Mouse (Mus musculus): Measurements from ENCODE around the gene Plxna4. TPM values are rescaled to one million over a fixed set of nuclear protein-coding genes. Genes with fewer than 3 reads are reported as not detected.

Gene Plxna4
- polyA plus RNA-seq, 1 experiment from 2014 or later = 3.5 TPM

- Histone ChIP-seq H3K9ac (ENCODE audit: low read length) (no peak overlapping the region), H3K4me3 (ENCODE audit: low read depth, low read length) (no peak overlapping the region), H3K9me3 (ENCODE audit: control insufficient read depth, low read length) (no peaks in the 10 kb centered on the region), H3K36me3 (ENCODE audit: control insufficient read depth, insufficient read depth, low read length) (no peaks in the 10 kb centered on the region), H3K4me1 (replicated peaks; ENCODE audit: control insufficient read depth, insufficient read depth, low read length) (no peaks in the 10 kb centered on the region; the same call in 1 of the 2 replicates), H3K4me2 (ENCODE audit: low read depth, low read length, severe bottlenecking) (no peak overlapping the region), H3K27me3 (ENCODE audit: control insufficient read depth, insufficient read depth, low read length) (no peaks in the 10 kb centered on the region), H3K27ac (ENCODE audit: low read depth, low read length) (no peak overlapping the region)
- no peak for ATAC-seq (replicated peaks; ENCODE audit: low FRiP score)
- 75% methylated on average over 10 of the region's 10 CpGs for WGBS
- no peak for DNase-seq (ENCODE audit: low spot score)
Observed at GRCm38 (mm10) chr6:32381516-32381915, 206.5 kb downstream of the Plxna4 start.

DNA sequence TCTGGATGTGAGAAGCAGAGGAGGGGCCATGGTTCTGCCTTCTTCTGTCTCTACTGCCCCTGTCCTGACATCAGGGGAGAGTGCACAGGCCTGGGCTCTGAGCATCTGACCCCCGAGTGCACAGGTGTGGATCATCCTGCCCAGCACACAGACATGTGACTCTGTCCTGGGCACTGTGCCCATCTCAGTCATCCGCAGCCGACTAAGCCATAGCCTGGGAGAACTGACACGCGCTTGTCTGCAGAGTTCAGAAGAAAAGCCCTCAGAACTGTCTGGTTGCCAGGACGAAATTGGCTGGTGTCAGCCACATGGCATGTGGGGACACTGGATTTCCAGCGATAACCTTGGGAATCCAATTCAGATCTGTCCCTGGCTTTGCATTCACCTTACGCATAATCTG, 210.8 kb downstream of the Plxna4 start:
- Histone ChIP-seq H3K4me2 (ENCODE audit: low read depth, low read length, severe bottlenecking) (no peak overlapping the region), H3K9ac (ENCODE audit: low read length) (no peak overlapping the region), H3K27me3 (ENCODE audit: control insufficient read depth, insufficient read depth, low read length) (no peaks in the 10 kb centered on the region), H3K36me3 (ENCODE audit: control insufficient read depth, insufficient read depth, low read length) (no peaks in the 10 kb centered on the region), H3K4me1 (replicated peaks; ENCODE audit: control insufficient read depth, insufficient read depth, low read length) (no peaks in the 10 kb centered on the region; the same call in 1 of the 2 replicates), H3K27ac (ENCODE audit: low read depth, low read length) (no peak overlapping the region), H3K9me3 (ENCODE audit: control insufficient read depth, low read length) (no peaks in the 10 kb centered on the region), H3K4me3 (ENCODE audit: low read depth, low read length) (no peak overlapping the region)
- ATAC-seq (replicated peaks; ENCODE audit: low FRiP score) (no peak), DNase-seq (ENCODE audit: low spot score) (no peak)
- 78% methylated on average over 8 of the region's 8 CpGs for WGBS

DNA sequence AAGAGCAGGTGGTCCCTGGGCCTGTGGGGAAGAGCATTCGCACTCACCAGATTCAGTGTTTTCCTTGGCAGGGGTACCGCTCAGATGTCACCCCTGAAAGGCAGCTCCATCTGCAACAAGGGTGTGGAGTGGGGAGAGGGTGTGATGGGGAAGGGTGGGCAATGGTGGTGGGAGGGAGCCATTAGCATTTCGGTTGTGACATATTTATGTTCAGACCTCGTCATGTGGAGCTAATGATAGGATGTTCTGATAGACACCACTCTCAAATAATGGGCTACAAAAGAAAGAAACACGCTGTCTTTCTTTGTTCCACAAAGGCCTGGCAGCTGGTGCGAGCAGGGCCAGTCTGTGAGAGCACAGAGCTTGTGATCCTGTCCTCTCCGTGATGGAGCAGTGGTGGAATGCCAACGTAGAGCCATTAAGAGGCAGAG, 214.0 kb downstream of the Plxna4 start:
- ATAC-seq (replicated peaks; ENCODE audit: low FRiP score) (no peak), DNase-seq (ENCODE audit: low spot score) (no peak)

DNA sequence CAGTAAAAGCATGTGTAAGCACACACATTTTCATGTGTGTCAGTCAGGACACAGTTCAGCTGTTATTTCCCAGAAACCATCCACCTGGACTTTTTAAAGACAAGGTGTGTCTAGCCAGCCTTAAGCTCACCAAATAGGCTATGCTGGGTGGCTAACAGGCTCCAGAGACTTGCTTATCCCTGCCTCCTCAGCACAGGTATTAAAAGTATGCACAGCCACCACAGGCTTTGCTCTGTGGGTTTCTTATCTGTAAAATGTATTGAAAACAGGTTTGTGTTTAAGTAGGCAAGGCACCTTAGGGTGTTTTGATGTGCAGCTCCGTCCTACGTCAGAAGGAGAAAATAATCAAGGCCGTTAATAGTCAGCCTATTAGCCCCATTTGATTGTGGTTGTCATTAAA, 218.9 kb downstream of the Plxna4 start:
- no peak for ATAC-seq (replicated peaks; ENCODE audit: low FRiP score)
- Histone ChIP-seq H3K4me2 (ENCODE audit: low read depth, low read length, severe bottlenecking) (no peak overlapping the region), H3K36me3 (ENCODE audit: control insufficient read depth, insufficient read depth, low read length) (no peaks in the 10 kb centered on the region), H3K27me3 (ENCODE audit: control insufficient read depth, insufficient read depth, low read length) (no peaks in the 10 kb centered on the region), H3K27ac (ENCODE audit: low read depth, low read length) (no peak overlapping the region), H3K9ac (ENCODE audit: low read length) (no peak overlapping the region), H3K9me3 (ENCODE audit: control insufficient read depth, low read length) (no peaks in the 10 kb centered on the region), H3K4me3 (ENCODE audit: low read depth, low read length) (no peak overlapping the region), H3K4me1 (replicated peaks; ENCODE audit: control insufficient read depth, insufficient read depth, low read length) (no peaks in the 10 kb centered on the region)
- 80% methylated on average over 3 of the region's 3 CpGs for WGBS
- DNase-seq (ENCODE audit: low spot score) = no peak

More for the DNA sequence above, 214.0 kb downstream of the Plxna4 start:
- H3K27me3 ChIP-seq (ENCODE audit: control insufficient read depth, insufficient read depth, low read length) = no peaks in the 10 kb centered on the region
- no peak overlapping the region for H3K4me2 ChIP-seq (ENCODE audit: low read depth, low read length, severe bottlenecking)
- 74% methylated on average over 8 of the region's 8 CpGs for WGBS
- no peaks in the 10 kb centered on the region for H3K36me3 ChIP-seq (ENCODE audit: control insufficient read depth, insufficient read depth, low read length)
- H3K4me3 ChIP-seq (ENCODE audit: low read depth, low read length) = no peak overlapping the region
- no peak overlapping the region for H3K27ac ChIP-seq (ENCODE audit: low read depth, low read length)
- H3K9me3 ChIP-seq (ENCODE audit: control insufficient read depth, low read length) = no peaks in the 10 kb centered on the region
- H3K9ac ChIP-seq (ENCODE audit: low read length) = no peak overlapping the region
- no peaks in the 10 kb centered on the region; the same call in 1 of the 2 replicates for H3K4me1 ChIP-seq (replicated peaks; ENCODE audit: control insufficient read depth, insufficient read depth, low read length)

GRCm38 (mm10) chr6:32368408-32368807, 219.6 kb downstream of the Plxna4 start:
- no peak overlapping the region for H3K9ac ChIP-seq (ENCODE audit: low read length)
- no peaks in the 10 kb centered on the region for H3K9me3 ChIP-seq (ENCODE audit: control insufficient read depth, low read length)
- H3K4me1 ChIP-seq (replicated peaks; ENCODE audit: control insufficient read depth, insufficient read depth, low read length) = no peaks in the 10 kb centered on the region
- H3K4me3 ChIP-seq (ENCODE audit: low read depth, low read length) = no peak overlapping the region
- no peak overlapping the region for H3K4me2 ChIP-seq (ENCODE audit: low read depth, low read length, severe bottlenecking)
- DNase-seq (ENCODE audit: low spot score) (no peak), ATAC-seq (replicated peaks; ENCODE audit: low FRiP score) (no peak)
- no peaks in the 10 kb centered on the region for H3K36me3 ChIP-seq (ENCODE audit: control insufficient read depth, insufficient read depth, low read length)
- no peak overlapping the region for H3K27ac ChIP-seq (ENCODE audit: low read depth, low read length)
- H3K27me3 ChIP-seq (ENCODE audit: control insufficient read depth, insufficient read depth, low read length) = no peaks in the 10 kb centered on the region
- 69% methylated on average over 4 of the region's 4 CpGs for WGBS

DNA sequence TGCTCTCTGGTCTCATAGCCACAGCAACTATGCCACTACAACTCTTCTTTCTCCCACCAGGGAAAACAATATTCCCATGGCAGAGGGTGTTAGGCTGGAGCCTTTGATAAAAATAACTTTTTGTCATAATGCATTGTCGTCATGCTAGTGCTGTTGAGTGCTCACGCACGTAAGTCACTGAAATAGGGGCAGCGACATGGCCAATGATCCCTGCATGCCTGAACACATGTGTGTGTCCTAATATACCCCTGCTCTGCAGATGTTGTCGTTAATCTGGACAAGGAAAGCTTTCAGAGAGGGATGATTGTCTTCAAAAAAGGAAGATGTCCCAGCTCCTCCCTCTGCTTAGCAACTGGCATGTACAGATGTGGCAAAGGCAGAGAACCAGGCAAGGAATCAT, 223.1 kb downstream of the Plxna4 start:
- H3K36me3 ChIP-seq (ENCODE audit: control insufficient read depth, insufficient read depth, low read length) = no peaks in the 10 kb centered on the region
- no peak overlapping the region for H3K27ac ChIP-seq (ENCODE audit: low read depth, low read length)
- H3K9ac ChIP-seq (ENCODE audit: low read length) = no peak overlapping the region
- no peaks in the 10 kb centered on the region for H3K4me1 ChIP-seq (replicated peaks; ENCODE audit: control insufficient read depth, insufficient read depth, low read length)
- ATAC-seq (replicated peaks; ENCODE audit: low FRiP score) = no peak
- no peak for DNase-seq (ENCODE audit: low spot score)
- H3K4me3 ChIP-seq (ENCODE audit: low read depth, low read length) = no peak overlapping the region
- H3K27me3 ChIP-seq (ENCODE audit: control insufficient read depth, insufficient read depth, low read length) = no peaks in the 10 kb centered on the region
- H3K9me3 ChIP-seq (ENCODE audit: control insufficient read depth, low read length) = no peaks in the 10 kb centered on the region
- no peak overlapping the region for H3K4me2 ChIP-seq (ENCODE audit: low read depth, low read length, severe bottlenecking)
- WGBS = 89% methylated on average over 5 of the region's 5 CpGs

- WGBS = 92% methylated on average over 7 of the region's 7 CpGs
Observed at GRCm38 (mm10) chr6:32363489-32364068, 224.4 kb downstream of the Plxna4 start.

DNA sequence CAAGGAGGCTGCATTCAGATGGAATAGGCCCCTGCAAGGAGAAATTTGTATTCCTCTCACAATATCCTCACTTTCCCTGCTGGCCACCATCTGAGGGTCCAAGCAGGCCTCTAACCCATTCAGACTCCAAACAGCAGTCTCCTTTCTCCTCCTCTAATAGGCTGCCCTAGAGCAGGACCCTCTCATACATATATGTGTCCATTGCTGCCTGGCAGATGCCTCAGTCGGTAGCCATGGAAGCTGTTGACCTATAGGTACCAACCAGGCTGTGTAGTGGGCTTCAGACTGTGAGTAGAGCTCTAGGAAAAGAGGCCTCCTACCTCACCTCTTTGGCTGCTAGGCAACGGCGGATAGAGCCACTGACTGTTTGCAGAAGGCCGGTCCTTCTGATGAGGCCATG, 225.6 kb downstream of the Plxna4 start:
- no peak overlapping the region for H3K9ac ChIP-seq (ENCODE audit: low read length)
- ATAC-seq (replicated peaks; ENCODE audit: low FRiP score) (no peak), DNase-seq (ENCODE audit: low spot score) (no peak)
- H3K36me3 ChIP-seq (ENCODE audit: control insufficient read depth, insufficient read depth, low read length) = no peaks in the 10 kb centered on the region
- WGBS = 85% methylated on average over 4 of the region's 4 CpGs
- no peak overlapping the region for H3K4me3 ChIP-seq (ENCODE audit: low read depth, low read length)
- H3K4me1 ChIP-seq (replicated peaks; ENCODE audit: control insufficient read depth, insufficient read depth, low read length) = no peaks in the 10 kb centered on the region
- H3K27me3 ChIP-seq (ENCODE audit: control insufficient read depth, insufficient read depth, low read length) = no peaks in the 10 kb centered on the region
- no peak overlapping the region for H3K4me2 ChIP-seq (ENCODE audit: low read depth, low read length, severe bottlenecking)
- no peaks in the 10 kb centered on the region for H3K9me3 ChIP-seq (ENCODE audit: control insufficient read depth, low read length)
- H3K27ac ChIP-seq (ENCODE audit: low read depth, low read length) = no peak overlapping the region

More at GRCm38 (mm10) chr6:32363489-32364068, 224.4 kb downstream of the Plxna4 start:
- Histone ChIP-seq H3K4me3 (ENCODE audit: low read depth, low read length) (no peak overlapping the region), H3K4me2 (ENCODE audit: low read depth, low read length, severe bottlenecking) (no peak overlapping the region), H3K36me3 (ENCODE audit: control insufficient read depth, insufficient read depth, low read length) (no peaks in the 10 kb centered on the region), H3K27me3 (ENCODE audit: control insufficient read depth, insufficient read depth, low read length) (no peaks in the 10 kb centered on the region), H3K9ac (ENCODE audit: low read length) (no peak overlapping the region), H3K27ac (ENCODE audit: low read depth, low read length) (no peak overlapping the region), H3K4me1 (replicated peaks; ENCODE audit: control insufficient read depth, insufficient read depth, low read length) (no peaks in the 10 kb centered on the region), H3K9me3 (ENCODE audit: control insufficient read depth, low read length) (no peaks in the 10 kb centered on the region)
- ATAC-seq (replicated peaks; ENCODE audit: low FRiP score) (no peak), DNase-seq (ENCODE audit: low spot score) (no peak)

DNA sequence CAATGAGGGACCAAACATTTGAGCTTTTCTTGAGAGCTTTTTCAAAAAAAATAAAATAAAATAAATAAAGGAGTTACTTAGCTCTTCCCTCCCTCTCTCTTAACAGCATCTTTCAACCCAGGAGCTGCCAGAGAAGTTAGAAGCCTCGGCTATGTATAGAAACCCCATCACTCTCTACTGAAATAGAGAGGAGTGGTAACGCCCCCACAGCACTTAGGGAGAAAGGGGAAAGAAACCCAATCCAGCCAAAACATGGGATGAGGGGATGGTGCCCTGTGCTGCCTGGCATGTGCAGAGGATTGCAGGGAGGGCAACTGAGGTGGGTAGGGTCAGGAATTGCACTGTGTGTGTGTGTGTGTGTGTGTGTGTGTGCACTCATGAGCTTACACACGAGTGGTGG, 228.3 kb downstream of the Plxna4 start:
- DNase-seq (ENCODE audit: low spot score) = no peak

More for the DNA sequence above, 228.3 kb downstream of the Plxna4 start:
- no peak for ATAC-seq (replicated peaks; ENCODE audit: low FRiP score)
- H3K4me2 ChIP-seq (ENCODE audit: low read depth, low read length, severe bottlenecking) = no peak overlapping the region
- no peak overlapping the region for H3K4me3 ChIP-seq (ENCODE audit: low read depth, low read length)
- H3K27me3 ChIP-seq (ENCODE audit: control insufficient read depth, insufficient read depth, low read length) = no peaks in the 10 kb centered on the region
- no peaks in the 10 kb centered on the region for H3K36me3 ChIP-seq (ENCODE audit: control insufficient read depth, insufficient read depth, low read length)
- H3K27ac ChIP-seq (ENCODE audit: low read depth, low read length) = no peak overlapping the region
- H3K9me3 ChIP-seq (ENCODE audit: control insufficient read depth, low read length) = no peaks in the 10 kb centered on the region
- 77% methylated on average over 3 of the region's 3 CpGs for WGBS
- no peak overlapping the region for H3K9ac ChIP-seq (ENCODE audit: low read length)
- H3K4me1 ChIP-seq (replicated peaks; ENCODE audit: control insufficient read depth, insufficient read depth, low read length) = no peaks in the 10 kb centered on the region

All from forebrain, embryonic 11.5 days (tissue).